Mouse (Mus musculus) MEL (cell line): ENCODE data around the gene Rnf227. TPM values are rescaled to one million over a fixed set of nuclear protein-coding genes. Genes with fewer than 3 reads are reported as not detected.

Experiments
- DNase-seq: peaks from one replicate; pipeline ENCODE4 v3.0.0; 2011; ENCODE audit warnings: low read depth, low spot score
- H3K27ac ChIP-seq: 2 replicates; pipeline ENCODE4 v1.5.1; 2012; ENCODE audit warnings: low read depth, mild to moderate bottlenecking, control low read depth, low read length, moderate library complexity; ENCODE audit not compliant: control insufficient read depth
- H3K27me3 ChIP-seq, 2 experiments: fragments of 150-350 bp in 1 of 2; sonication (generic) in 1 of 2; 2 replicates each; pipeline ENCODE4 v1.6.1; 2012; ENCODE audit warnings: low read length in 2 of 2, mild to moderate bottlenecking in 2 of 2, improper control_type of control experiment in 1 of 2, moderate library complexity in 1 of 2; ENCODE audit not compliant: insufficient read depth in 2 of 2, control insufficient read depth in 1 of 2
- H3K36me3 ChIP-seq, 2 experiments: 2 replicates each; pipeline ENCODE4 v1.6.1; 2012 to 2014; ENCODE audit warnings: low read length in 2 of 2, improper control_type of control experiment in 1 of 2, inconsistent platforms in 1 of 2, mild to moderate bottlenecking in 1 of 2; ENCODE audit not compliant: insufficient read depth in 2 of 2, control insufficient read depth in 1 of 2
- H3K4me1 ChIP-seq, 2 experiments: fragments of 150-350 bp in 1 of 2; sonication (generic) in 1 of 2; 2 replicates each; pipeline ENCODE4 v1.6.1; 2012; ENCODE audit warnings: low read length in 2 of 2, improper control_type of control experiment in 1 of 2, mild to moderate bottlenecking in 1 of 2; ENCODE audit not compliant: insufficient read depth in 2 of 2, control insufficient read depth in 1 of 2
- H3K4me3 ChIP-seq, 2 experiments: fragments of 150-350 bp in 1 of 2; sonication (generic) in 1 of 2; 2 replicates each; pipeline ENCODE4 v1.5.1; 2012; ENCODE audit warnings: low read depth in 2 of 2, low read length in 2 of 2, mild to moderate bottlenecking in 2 of 2, moderate library complexity in 2 of 2, control low read depth in 1 of 2, improper control_type of control experiment in 1 of 2; ENCODE audit not compliant: control insufficient read depth in 1 of 2, insufficient read depth in 1 of 2
- H3K79me2 ChIP-seq: 2 replicates; pipeline ENCODE4 v1.6.1; 2012; ENCODE audit warnings: mild to moderate bottlenecking, low read length, moderate library complexity; ENCODE audit not compliant: control insufficient read depth, poor library complexity, insufficient read depth
- H3K9ac ChIP-seq: 2 replicates; pipeline ENCODE4 v1.6.1; 2012; ENCODE audit warnings: low read depth, mild to moderate bottlenecking, control low read depth, low read length, moderate library complexity; ENCODE audit not compliant: control insufficient read depth, poor library complexity, severe bottlenecking
- H3K9me3 ChIP-seq: fragments of 150-350 bp; sonication (generic); replicated peaks from 2 replicates; pipeline ENCODE4 v1.6.1; 2012; ENCODE audit warnings: mild to moderate bottlenecking, low read length, improper control_type of control experiment, moderate library complexity; ENCODE audit not compliant: insufficient read depth
- BHLHE40 ChIP-seq: IDR thresholded peaks from 2 replicates; pipeline ENCODE4 v1.6.1; 2012; ENCODE audit warnings: low read depth, mild to moderate bottlenecking, inconsistent platforms, low read length, improper control_type of control experiment, borderline replicate concordance
- CHD1 ChIP-seq: IDR thresholded peaks from 2 replicates; pipeline ENCODE4 v1.6.1; 2012; ENCODE audit warnings: low read depth, mild to moderate bottlenecking, inconsistent platforms, low read length, improper control_type of control experiment
- CHD2 ChIP-seq: IDR thresholded peaks from 2 replicates; pipeline ENCODE4 v1.6.1; 2011; ENCODE audit warnings: low read length, improper control_type of control experiment
- E2F4 ChIP-seq: IDR thresholded peaks from 2 replicates; pipeline ENCODE4 v1.6.1; 2011; ENCODE audit warnings: low read depth, low read length, improper control_type of control experiment, borderline replicate concordance
- ELF1 ChIP-seq: IDR thresholded peaks from 2 replicates; pipeline ENCODE4 v1.6.1; 2014; ENCODE audit warnings: low read depth, mild to moderate bottlenecking, inconsistent platforms, low read length, improper control_type of control experiment, moderate library complexity
- EP300 ChIP-seq, 2 experiments: IDR thresholded peaks; 2 replicates each; pipeline ENCODE4 v1.6.1; 2011; ENCODE audit warnings: improper control_type of control experiment in 2 of 2, low read length in 2 of 2, low read depth in 1 of 2, mild to moderate bottlenecking in 1 of 2
- ETS1 ChIP-seq: IDR thresholded peaks from 2 replicates; pipeline ENCODE4 v1.6.1; 2012; ENCODE audit warnings: low read depth, mild to moderate bottlenecking, inconsistent platforms, low read length, improper control_type of control experiment, moderate library complexity
- GABPA ChIP-seq: IDR thresholded peaks from 2 replicates; pipeline ENCODE4 v1.6.1; 2012; ENCODE audit warnings: low read depth, mild to moderate bottlenecking, inconsistent platforms, low read length, improper control_type of control experiment, moderate library complexity
- GATA1 ChIP-seq: IDR thresholded peaks from 2 replicates; pipeline ENCODE4 v1.6.1; 2011; ENCODE audit warnings: low read depth, low read length, improper control_type of control experiment
- HCFC1 ChIP-seq: IDR thresholded peaks from 2 replicates; pipeline ENCODE4 v1.6.1; 2012; ENCODE audit warnings: low read depth, mild to moderate bottlenecking, inconsistent platforms, low read length, improper control_type of control experiment, moderate library complexity
- JUND ChIP-seq: IDR thresholded peaks from 2 replicates; pipeline ENCODE4 v1.6.1; 2011; ENCODE audit warnings: low read depth, mild to moderate bottlenecking, improper control_type of control experiment, low read length
- KAT2A ChIP-seq: conservative IDR thresholded peaks from 2 replicates; pipeline ENCODE4 v1.6.1; 2012; ENCODE audit warnings: low read depth, low read length, improper control_type of control experiment, inconsistent platforms
- MAFK ChIP-seq: IDR thresholded peaks from 2 replicates; pipeline ENCODE4 v1.6.1; 2011; ENCODE audit warnings: low read depth, mild to moderate bottlenecking, low read length, improper control_type of control experiment, borderline replicate concordance
- MAZ ChIP-seq: IDR thresholded peaks from 2 replicates; pipeline ENCODE4 v1.6.1; 2012; ENCODE audit warnings: low read depth, mild to moderate bottlenecking, inconsistent platforms, low read length, improper control_type of control experiment
- MXI1 ChIP-seq: IDR thresholded peaks from 2 replicates; pipeline ENCODE4 v1.6.1; 2011; ENCODE audit warnings: mild to moderate bottlenecking, low read depth, low read length, improper control_type of control experiment
- MYB ChIP-seq: IDR thresholded peaks from 2 replicates; pipeline ENCODE4 v1.6.1; 2011; ENCODE audit warnings: mild to moderate bottlenecking, low read depth, low read length, improper control_type of control experiment
- MYC ChIP-seq: IDR thresholded peaks from 2 replicates; pipeline ENCODE4 v1.6.1; 2011; ENCODE audit warnings: low read depth, mild to moderate bottlenecking, low read length, improper control_type of control experiment, moderate library complexity
- NELFE ChIP-seq: IDR thresholded peaks from 2 replicates; pipeline ENCODE4 v1.6.1; 2011; ENCODE audit warnings: low read depth, low read length, improper control_type of control experiment
- NRF1 ChIP-seq: IDR thresholded peaks from 2 replicates; pipeline ENCODE4 v1.6.1; 2014; ENCODE audit warnings: low read depth, mild to moderate bottlenecking, inconsistent platforms, low read length, improper control_type of control experiment, moderate library complexity; ENCODE audit not compliant: poor library complexity, insufficient read depth, severe bottlenecking
- POLR2A ChIP-seq, 2 experiments: IDR thresholded peaks; 2 replicates each; pipeline ENCODE4 v1.6.1; 2011 to 2012; ENCODE audit warnings: low read length in 2 of 2, mild to moderate bottlenecking in 2 of 2, control low read depth in 1 of 2, improper control_type of control experiment in 1 of 2, low read depth in 1 of 2, moderate library complexity in 1 of 2; ENCODE audit not compliant: control insufficient read depth in 1 of 2, insufficient read depth in 1 of 2, poor library complexity in 1 of 2
- POLR2AphosphoS2 ChIP-seq: IDR thresholded peaks from 2 replicates; pipeline ENCODE4 v1.6.1; 2011; ENCODE audit warnings: low read length, improper control_type of control experiment
- POLR2AphosphoS5 ChIP-seq: IDR thresholded peaks from 2 replicates; pipeline ENCODE4 v1.6.1; 2012; ENCODE audit warnings: low read depth, borderline replicate concordance, mild to moderate bottlenecking, inconsistent platforms, low read length, moderate library complexity, mixed read lengths
- RAD21 ChIP-seq: IDR thresholded peaks from 2 replicates; pipeline ENCODE4 v1.6.1; 2011; ENCODE audit warnings: mild to moderate bottlenecking, low read depth, low read length, improper control_type of control experiment
- RCOR1 ChIP-seq: IDR thresholded peaks from 2 replicates; pipeline ENCODE4 v1.6.1; 2012; ENCODE audit warnings: low read depth, mild to moderate bottlenecking, inconsistent platforms, low read length, improper control_type of control experiment
- SIN3A ChIP-seq: IDR thresholded peaks from 2 replicates; pipeline ENCODE4 v1.6.1; 2012; ENCODE audit warnings: low read length, improper control_type of control experiment, inconsistent platforms
- SMC3 ChIP-seq: IDR thresholded peaks from 2 replicates; pipeline ENCODE4 v1.6.1; 2011; ENCODE audit warnings: low read depth, low read length, improper control_type of control experiment
- TAL1 ChIP-seq: IDR thresholded peaks from 2 replicates; pipeline ENCODE4 v1.6.1; 2012; ENCODE audit warnings: mild to moderate bottlenecking, inconsistent platforms, low read length, moderate library complexity, mixed read lengths
- TBP ChIP-seq: IDR thresholded peaks from 2 replicates; pipeline ENCODE4 v1.8.0; 2011; ENCODE audit warnings: low read depth, low read length, improper control_type of control experiment
- TCF12 ChIP-seq: IDR thresholded peaks from 2 replicates; pipeline ENCODE4 v1.6.1; 2014; ENCODE audit warnings: low read depth, mild to moderate bottlenecking, inconsistent platforms, low read length, improper control_type of control experiment, moderate library complexity
- UBTF ChIP-seq: IDR thresholded peaks from 2 replicates; pipeline ENCODE4 v1.6.1; 2012; ENCODE audit warnings: low read depth, mild to moderate bottlenecking, inconsistent platforms, low read length, improper control_type of control experiment, moderate library complexity, borderline replicate concordance; ENCODE audit not compliant: insufficient read depth
- USF1 ChIP-seq: IDR thresholded peaks from 2 replicates; pipeline ENCODE4 v1.6.1; 2014; ENCODE audit warnings: low read depth, mild to moderate bottlenecking, inconsistent platforms, low read length, improper control_type of control experiment, moderate library complexity
- USF2 ChIP-seq, 2 experiments: IDR thresholded peaks; 2 replicates each; pipeline ENCODE4 v1.6.1; 2011 to 2012; ENCODE audit warnings: improper control_type of control experiment in 2 of 2, low read length in 2 of 2, borderline replicate concordance in 1 of 2, inconsistent platforms in 1 of 2, low read depth in 1 of 2, mild to moderate bottlenecking in 1 of 2; ENCODE audit not compliant: insufficient read depth in 1 of 2
- ZC3H11A ChIP-seq: IDR thresholded peaks from 2 replicates; pipeline ENCODE4 v1.6.1; 2012; ENCODE audit warnings: low read depth, mild to moderate bottlenecking, inconsistent platforms, low read length, improper control_type of control experiment
- ZKSCAN1 ChIP-seq: IDR thresholded peaks from 2 replicates; pipeline ENCODE4 v1.6.1; 2012; ENCODE audit warnings: low read depth, mild to moderate bottlenecking, inconsistent platforms, low read length, improper control_type of control experiment, moderate library complexity
- ZMIZ1 ChIP-seq: IDR thresholded peaks from 2 replicates; pipeline ENCODE4 v1.6.1; 2012; ENCODE audit warnings: low read depth, mild to moderate bottlenecking, inconsistent platforms, low read length, improper control_type of control experiment, moderate library complexity
- ZNF384 ChIP-seq: IDR thresholded peaks from 2 replicates; pipeline ENCODE4 v1.6.1; 2012; ENCODE audit warnings: low read depth, mild to moderate bottlenecking, inconsistent platforms, low read length, improper control_type of control experiment
- polyA plus RNA-seq, 2 experiments: library from polyadenylated mRNA; stranded (reverse) in 1 of 2; unstranded in 1 of 2; fragments of >175 nt in 1 of 2; fragments of >200 nt in 1 of 2; gene quantifications; 2 replicates each; pipeline versions ENCODE4 v1.2.1 to v1.2.4; 2012; ENCODE audit warnings: low replicate concordance in 2 of 2, low read depth in 1 of 2; ENCODE audit not compliant: insufficient read length in 2 of 2, insufficient read depth in 1 of 2, missing spikeins in 1 of 2
- total RNA-seq: library from RNA; depleted of rRNA; stranded (reverse); fragments of 300-350 nt; gene quantifications from 2 replicates; pipeline ENCODE4 v1.2.3, GENCODE M21; 2012

The Rnf227 gene
- total and polyA plus RNA-seq, 3 experiments: 11.5 to 12.4 TPM; not detected in 1

GRCm38 (mm10) chr11:69323667-69324111 lies 16.6 kb upstream of the Rnf227 start, which contains the start of the genes Cntrob and Trappc1:
Gene Cntrob, minus strand, starts transcription at chr11:69323775.
Gene Trappc1, plus strand, starts transcription at chr11:69323980.
- peak within 1 kb of the TSS; percentile 80 to 82 for H3K4me3 ChIP-seq
- H3K27me3 ChIP-seq: no peaks in the 10 kb centered on the region
- H3K27ac ChIP-seq: peak within 1 kb of the TSS; percentile 80
- H3K9me3 ChIP-seq: no peaks in the 10 kb centered on the region
- peaks cover 16% of the 10 kb centered on the region for H3K79me2 ChIP-seq
- H3K4me1 ChIP-seq: peaks cover 16 to 42% of the 10 kb centered on the region in 2 experiments
- peak; percentile 100; the same call in 1 of the 2 replicates for TF ChIP-seq NRF1
- TF ChIP-seq TBP: peak; percentile 86
- TF ChIP-seq SMC3: no peak
- TF ChIP-seq MXI1: peak; percentile 54; the same call in 1 of the 2 replicates
- no peak for TF ChIP-seq BHLHE40
- TF ChIP-seq MYC: no peak
- peak; percentile 89; the same call in 1 of the 2 replicates for TF ChIP-seq SIN3A
- no peak for TF ChIP-seq GABPA
- TF ChIP-seq ELF1: peak; percentile 91
- TF ChIP-seq HCFC1: peak; percentile 87
- no peak for TF ChIP-seq CHD1
- TF ChIP-seq ZNF384: no peak
- peak; percentile 87 for TF ChIP-seq MYB
- TF ChIP-seq ETS1: peak; percentile 77
- no peak for TF ChIP-seq UBTF
- TF ChIP-seq POLR2AphosphoS5: peak; percentile 68; the same call in 1 of the 2 replicates
- TF ChIP-seq POLR2AphosphoS2: peak; percentile 98
- peak; percentile 42; the same call in 1 of the 2 replicates for TF ChIP-seq TCF12
- peak in 1 of 2 experiments; percentile 50; a peak in 1 of 4 replicates for TF ChIP-seq EP300 (IDR thresholded peaks at IDR 0.05; ENCODE audit: low read depth in 1 of 2, low read length in 2 of 2)
- no peak for TF ChIP-seq GATA1
- no peak for TF ChIP-seq ZC3H11A
- TF ChIP-seq RAD21: no peak
- peak; percentile 86 to 99 for TF ChIP-seq POLR2A (IDR thresholded peaks at IDR 0.05; ENCODE audit: control insufficient read depth in 1 of 2, insufficient read depth in 1 of 2, low read depth in 1 of 2, low read length in 2 of 2, poor library complexity in 1 of 2)
- peak; percentile 83; the same call in 1 of the 2 replicates for TF ChIP-seq E2F4
- no peak for TF ChIP-seq JUND
- no peak for TF ChIP-seq RCOR1
- TF ChIP-seq MAFK: no peak
- TF ChIP-seq KAT2A: peak; percentile 63; the same call in 1 of the 2 replicates
- TF ChIP-seq USF2 (IDR thresholded peaks at IDR 0.05; ENCODE audit: borderline replicate concordance in 1 of 2, insufficient read depth in 1 of 2, low read depth in 1 of 2, low read length in 2 of 2): no peak
- peak; percentile 84 for TF ChIP-seq CHD2
- TF ChIP-seq NELFE: peak; percentile 99
- TF ChIP-seq ZMIZ1: peak; percentile 98
- 0 out of 2 replicates have a peak, but pooled peaks have one; percentile 13 for TF ChIP-seq USF1
- no peak for TF ChIP-seq TAL1
- TF ChIP-seq ZKSCAN1: no peak
- no peak; the same call in 1 of the 2 replicates for TF ChIP-seq MAZ
- peaks cover under 1 to 33% of the 10 kb centered on the region in 2 experiments; a peak in 3 of 4 replicates for H3K36me3 ChIP-seq
- H3K9ac ChIP-seq: peak within 1 kb of the TSS; percentile 90
- peak; percentile 100 for DNase-seq
